Mouse (Mus musculus): Measurements from ENCODE around the gene Camkmt. TPM values are rescaled to one million over a fixed set of nuclear protein-coding genes. Genes with fewer than 3 reads are reported as not detected.

The Camkmt gene
- 2.3 TPM in 1 of 2 replicates, not detected in the other for total RNA-seq (2015; ENCODE audit: low replicate concordance)
- 1.5 and 2.8 TPM in 2 replicates for total RNA-seq (2017; ENCODE audit: low replicate concordance)

DNA sequence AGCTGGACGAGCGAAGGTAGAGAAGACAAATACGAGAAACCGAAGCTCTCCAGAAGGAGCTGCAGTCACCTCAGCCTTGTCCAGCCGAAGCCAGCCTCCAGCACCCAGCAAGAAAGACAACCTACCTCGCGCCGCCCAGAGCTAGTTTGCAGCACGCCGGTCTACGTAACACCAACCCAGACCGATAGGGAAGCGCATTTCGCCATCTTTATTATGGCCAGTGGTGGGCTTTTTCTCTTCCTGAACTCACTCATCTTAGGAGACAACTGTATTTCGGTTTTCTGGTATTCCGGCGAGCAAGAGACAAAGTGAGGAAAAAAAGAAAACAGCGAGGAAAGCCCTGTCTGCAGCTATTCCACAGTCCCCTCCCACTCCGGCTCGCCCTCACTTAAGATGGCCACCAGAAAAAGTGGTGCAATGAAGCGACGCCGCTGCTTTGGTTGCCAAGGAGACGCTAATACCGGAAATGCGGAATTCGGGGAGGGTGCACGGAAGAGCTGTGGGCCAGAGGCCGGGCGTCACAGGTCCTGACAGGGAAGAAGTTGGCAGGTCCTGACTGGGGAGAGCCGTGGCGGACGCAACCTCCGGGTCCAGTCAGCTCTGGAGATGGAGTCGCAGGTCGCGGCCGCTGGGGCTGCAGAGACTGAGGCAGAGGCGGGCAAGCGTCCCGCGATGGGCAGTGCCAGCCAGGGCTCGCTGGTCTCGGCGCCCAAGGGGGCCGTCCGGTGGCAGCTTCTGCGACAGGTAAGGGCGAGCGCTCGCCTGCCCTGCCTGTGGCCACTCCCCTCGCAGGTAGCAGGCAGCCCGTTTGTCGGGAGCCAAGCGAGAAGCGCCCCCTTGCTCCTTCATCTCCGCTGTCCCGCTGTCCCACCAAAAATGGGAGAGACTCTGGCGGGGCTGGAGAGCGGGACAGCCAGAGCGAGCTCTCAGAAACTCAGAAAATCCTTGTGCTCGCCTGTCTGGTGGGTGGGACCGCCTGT, at the start of gene Camkmt, which contains the start of gene Prepl:
TSS of gene Camkmt (plus strand) at position 433 of the 980 bp plus-strand sequence.
TSS of gene Prepl (minus strand) at position 122 of the 980 bp plus-strand sequence.
- peak; percentile 96 for ATAC-seq (replicated peaks; ENCODE audit: low FRiP score, poor library complexity, severe bottlenecking)

DNA sequence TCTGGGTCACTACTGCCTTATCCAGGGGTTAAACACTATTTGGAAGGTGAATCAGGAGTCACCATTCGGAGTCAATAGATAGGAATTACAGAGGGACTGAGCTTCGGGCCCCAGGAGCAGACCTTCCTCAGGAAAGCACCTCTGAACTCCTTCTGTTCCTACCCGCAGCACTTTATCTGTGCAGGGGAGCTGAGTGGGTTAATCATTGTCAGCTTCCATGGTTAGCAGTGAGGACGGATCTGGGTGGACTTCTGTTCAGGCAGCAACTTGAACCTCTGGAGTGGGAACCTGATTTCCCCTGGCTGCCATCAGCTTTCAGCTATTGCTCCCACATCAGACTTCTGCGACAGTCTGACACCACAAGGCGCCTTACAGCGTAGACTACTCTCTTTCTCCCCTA, 49.4 kb upstream of the Camkmt start:
- no peak for ATAC-seq (replicated peaks; ENCODE audit: low FRiP score, poor library complexity, severe bottlenecking)

DNA sequence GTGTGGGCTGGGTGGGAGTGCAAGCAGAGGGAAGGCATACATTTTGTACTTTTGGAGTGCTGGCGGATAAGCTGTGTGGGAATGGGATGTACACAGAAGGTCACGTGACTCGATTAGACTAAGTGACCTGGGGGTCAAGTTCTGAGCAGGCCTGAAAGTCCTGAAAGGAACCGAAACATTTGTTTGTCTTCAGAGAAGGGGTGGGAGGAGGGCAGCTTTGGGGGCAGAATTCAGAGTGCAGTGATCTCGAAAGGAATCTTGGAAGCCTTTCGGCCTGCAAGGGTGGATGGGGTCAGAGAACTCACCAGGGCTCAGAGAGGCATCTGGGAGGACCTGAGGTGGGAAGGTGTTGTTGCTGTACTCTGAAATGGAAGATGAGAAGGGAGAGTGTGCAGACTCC, 47.9 kb upstream of the Camkmt start:
- no peak for ATAC-seq (replicated peaks; ENCODE audit: low FRiP score, poor library complexity, severe bottlenecking)

DNA sequence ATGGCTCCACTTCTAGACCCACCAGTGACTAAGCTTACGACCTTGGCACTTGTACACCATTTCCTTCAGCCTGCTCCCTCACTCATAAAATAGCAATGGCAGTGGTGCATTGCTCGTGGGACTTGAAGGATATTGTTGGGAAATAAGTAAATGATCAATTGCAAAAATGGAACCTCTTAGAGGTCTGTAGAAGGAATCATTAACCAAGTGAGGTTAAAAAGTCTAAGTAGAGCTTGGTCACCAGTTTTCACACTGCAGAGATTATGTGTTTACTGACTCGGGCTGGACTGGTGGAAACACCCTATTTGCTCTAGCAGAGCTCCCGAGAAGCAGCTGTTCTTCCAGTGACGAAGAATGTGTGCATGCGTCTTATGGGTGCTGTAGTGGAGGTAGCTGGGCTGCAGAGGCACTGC, 46.9 kb upstream of the Camkmt start:
- ATAC-seq (replicated peaks; ENCODE audit: low FRiP score, poor library complexity, severe bottlenecking) = no peak

DNA sequence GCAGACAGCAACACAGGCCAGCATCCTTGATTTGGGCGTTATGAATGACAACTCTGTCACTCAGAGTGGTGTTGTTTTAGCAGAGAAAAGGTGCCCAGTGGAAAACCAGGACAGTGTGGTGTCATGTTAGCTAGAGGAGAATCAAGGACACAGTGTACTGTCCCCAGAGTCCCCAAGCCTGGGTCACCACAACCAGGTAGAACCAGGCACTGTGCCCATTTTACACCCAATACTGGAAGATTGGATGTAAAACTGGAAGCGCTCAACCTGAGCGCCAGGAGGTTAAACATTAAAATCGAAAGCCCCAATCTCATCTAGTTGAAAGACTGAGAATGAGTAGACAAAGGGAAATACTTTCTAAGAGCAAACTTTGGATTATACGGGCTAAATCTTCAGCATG, 45.9 kb upstream of the Camkmt start:
- no peak for ATAC-seq (replicated peaks; ENCODE audit: low FRiP score, poor library complexity, severe bottlenecking)

DNA sequence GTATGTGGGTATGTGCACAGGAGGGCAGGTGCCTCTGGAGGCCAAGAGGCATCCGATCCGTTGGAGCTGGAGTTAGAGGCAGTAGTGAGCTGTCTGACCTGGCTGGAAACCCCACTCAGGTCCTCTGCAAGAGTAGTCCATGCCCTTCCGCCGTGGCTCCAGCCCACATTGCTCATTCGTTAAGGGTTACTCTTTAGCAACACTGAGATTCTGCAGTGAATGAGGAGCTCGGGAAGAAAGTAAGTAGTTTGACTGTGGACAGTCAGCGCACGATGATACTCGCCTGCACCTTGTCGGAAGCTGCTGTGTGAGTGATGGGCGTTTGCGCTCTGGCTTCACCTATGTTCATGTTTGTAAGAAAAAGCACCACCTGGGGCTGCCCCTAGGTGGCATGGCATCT, 45.2 kb upstream of the Camkmt start:
- ATAC-seq (replicated peaks; ENCODE audit: low FRiP score, poor library complexity, severe bottlenecking) = 0 out of 2 replicates have a peak, but pooled peaks have one; percentile 24

DNA sequence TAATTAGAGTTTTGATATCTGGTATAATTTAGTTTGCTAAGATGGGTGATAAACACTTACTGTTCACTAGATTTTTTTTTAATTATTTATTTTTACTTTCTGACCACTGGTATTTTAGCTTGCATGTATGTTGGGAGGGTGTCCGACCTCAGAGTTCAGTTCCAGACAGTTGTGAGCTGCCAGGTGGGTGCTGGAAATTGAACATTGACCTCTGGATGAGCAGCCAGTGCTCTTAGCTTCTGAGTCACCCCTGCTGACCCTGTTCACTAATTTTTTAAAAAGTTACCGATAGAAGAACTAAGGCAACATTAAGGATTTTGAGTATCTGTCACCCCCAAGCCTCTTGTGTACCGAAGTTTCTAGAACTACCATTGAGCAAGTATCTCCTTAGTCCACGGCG, 42.0 kb upstream of the Camkmt start:
- no peak for ATAC-seq (replicated peaks; ENCODE audit: low FRiP score, poor library complexity, severe bottlenecking)

DNA sequence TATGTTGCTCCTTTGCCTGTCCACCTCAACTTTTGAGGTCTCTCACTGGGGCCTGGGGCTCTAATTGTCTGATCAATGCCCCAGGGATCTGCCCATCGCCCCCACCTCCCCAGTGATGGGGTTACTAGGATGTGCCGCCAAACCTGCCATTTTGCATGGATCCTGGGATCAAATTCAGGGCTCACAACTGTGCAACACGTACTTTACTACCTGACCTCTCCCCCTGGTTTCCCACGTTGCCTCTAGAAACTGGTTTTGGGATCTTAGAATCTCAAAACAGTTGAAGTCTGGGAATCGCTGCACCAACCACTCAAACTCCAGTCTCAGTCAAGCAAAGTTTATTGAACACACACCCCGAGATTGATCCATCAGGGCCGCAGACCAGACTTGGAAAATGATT, 32.1 kb upstream of the Camkmt start:
- no peak for ATAC-seq (replicated peaks; ENCODE audit: low FRiP score, poor library complexity, severe bottlenecking)

DNA sequence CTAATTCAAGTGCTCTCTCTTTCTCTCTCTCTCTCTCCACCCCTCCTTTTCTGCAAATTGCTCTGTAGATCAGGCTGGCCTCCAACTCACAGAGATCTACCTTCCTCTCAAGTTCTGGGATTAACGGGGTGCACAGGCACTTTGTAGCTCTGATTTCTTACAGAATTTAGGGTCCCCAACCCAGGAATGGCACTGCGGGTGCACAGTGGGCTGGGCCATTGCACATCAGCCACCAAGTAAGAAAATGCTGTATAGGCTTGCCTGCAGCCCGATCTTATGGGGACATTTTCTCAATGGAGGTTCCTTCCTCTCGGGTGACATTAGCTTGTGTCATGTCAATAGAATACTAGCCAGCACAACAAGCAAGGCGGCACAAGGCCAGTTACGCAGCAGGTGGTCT, 31.2 kb upstream of the Camkmt start:
- ATAC-seq (replicated peaks; ENCODE audit: low FRiP score, poor library complexity, severe bottlenecking) = no peak

DNA sequence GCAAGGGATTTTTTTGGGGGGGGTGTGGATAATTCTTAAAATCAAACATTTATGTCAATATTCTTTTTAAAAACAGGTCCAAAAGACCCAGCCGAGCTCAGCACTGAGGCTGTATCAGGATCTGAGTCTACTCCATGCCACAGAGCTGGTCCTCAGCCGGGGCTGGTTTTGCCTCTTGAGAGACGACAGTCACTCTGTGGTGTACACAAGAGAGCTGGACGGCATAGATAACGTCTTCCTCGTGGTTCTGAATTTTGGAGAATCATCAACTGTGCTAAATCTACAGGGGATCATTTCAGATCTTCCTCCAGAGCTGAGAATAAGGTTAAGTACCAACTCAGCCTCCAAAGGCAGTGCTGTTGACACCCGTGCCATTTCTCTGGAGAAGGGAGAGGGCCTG, 26.8 kb upstream of the Camkmt start:
- ATAC-seq (replicated peaks; ENCODE audit: low FRiP score, poor library complexity, severe bottlenecking) = no peak

DNA sequence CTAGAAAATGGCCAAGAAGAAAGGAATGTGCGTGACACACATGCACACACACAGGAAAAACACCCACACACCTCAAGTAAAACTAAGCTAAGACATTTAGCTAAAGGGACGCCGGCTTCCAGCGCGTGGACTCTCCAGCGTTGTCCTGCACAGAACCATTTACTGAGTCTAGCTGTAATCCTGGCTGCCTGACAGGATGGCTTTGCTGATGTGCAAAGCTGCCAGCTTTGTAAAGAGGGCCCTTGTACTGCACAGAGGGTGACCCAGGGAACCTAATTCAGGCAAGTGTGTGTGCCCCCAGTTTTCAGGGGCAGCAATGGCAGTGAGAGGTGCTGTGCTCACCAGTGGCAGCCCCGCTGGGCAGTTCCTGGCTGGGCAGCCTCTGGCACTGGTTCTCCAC, 23.0 kb upstream of the Camkmt start:
- ATAC-seq (replicated peaks; ENCODE audit: low FRiP score, poor library complexity, severe bottlenecking) = no peak

DNA sequence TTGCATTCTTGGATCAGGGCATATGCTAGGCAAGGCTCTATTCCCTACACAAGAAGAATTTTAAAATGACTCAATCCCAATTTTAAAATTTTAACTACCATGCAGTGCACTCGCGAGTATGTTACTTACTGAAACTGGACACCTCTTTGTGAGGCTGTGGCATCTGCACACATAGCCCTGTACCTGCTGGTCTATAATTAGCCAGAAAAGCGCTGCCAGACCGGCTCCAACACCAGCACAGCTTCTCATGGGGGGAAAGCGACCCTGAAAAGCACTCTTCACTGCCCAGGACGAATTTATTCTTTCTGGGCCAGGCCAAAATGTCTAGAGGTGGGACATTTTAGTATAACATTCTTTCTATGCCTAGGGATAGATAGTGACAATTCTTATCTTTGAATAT, 19.7 kb upstream of the Camkmt start:
- ATAC-seq (replicated peaks; ENCODE audit: low FRiP score, poor library complexity, severe bottlenecking) = no peak

DNA sequence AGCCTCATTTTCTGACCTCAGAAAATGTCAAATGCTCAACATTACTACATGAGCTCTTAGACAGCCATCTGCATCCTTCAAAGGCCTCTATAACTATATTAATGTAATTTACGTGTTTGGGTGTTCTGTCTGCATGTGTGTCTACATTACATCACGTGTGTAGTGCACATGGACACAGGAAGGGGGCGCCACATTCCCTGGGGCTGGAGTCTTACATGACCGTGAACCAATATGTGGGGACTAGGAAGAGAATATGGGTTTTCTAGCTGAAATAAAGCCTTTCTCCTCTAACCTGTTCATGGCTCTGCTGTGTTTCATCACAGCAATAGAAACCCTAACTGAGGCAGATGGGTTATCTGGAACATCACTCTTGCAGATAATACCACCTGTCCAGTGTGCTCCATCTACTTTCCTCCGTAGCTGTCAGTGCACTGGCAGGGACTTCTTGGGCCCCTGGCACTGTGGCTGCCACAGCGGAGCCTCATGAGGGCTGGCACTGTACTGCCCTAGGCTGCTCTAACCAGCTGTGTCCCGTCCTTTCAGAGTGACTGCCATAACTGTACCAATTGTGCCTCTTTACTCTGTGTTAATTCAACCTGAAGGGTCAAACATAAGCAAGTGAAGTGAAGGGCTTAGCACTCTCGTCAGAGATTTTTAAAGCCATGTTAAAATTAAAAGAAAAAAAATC, 19.1 kb upstream of the Camkmt start:
- no peak for ATAC-seq (replicated peaks; ENCODE audit: low FRiP score, poor library complexity, severe bottlenecking)

DNA sequence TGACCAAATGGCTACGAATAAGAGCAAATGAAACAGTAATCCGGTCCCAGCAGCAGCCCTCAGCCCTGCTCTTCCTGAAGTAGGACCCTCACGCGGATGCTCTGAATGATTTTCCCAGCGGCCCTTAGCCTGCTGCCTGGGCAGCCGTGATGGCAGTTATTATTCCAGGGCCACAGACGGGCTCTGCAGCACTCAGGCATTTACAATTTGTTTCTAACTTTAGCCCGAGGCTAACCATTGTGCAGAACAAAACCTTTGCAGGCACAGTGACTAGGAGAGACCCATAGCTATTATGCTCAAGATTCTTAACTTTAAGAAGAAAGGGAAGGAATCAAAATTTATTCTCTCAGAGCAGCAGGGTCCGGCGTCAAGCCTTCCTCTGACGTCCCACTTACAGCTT, 18.0 kb upstream of the Camkmt start:
- no peak for ATAC-seq (replicated peaks; ENCODE audit: low FRiP score, poor library complexity, severe bottlenecking)

DNA sequence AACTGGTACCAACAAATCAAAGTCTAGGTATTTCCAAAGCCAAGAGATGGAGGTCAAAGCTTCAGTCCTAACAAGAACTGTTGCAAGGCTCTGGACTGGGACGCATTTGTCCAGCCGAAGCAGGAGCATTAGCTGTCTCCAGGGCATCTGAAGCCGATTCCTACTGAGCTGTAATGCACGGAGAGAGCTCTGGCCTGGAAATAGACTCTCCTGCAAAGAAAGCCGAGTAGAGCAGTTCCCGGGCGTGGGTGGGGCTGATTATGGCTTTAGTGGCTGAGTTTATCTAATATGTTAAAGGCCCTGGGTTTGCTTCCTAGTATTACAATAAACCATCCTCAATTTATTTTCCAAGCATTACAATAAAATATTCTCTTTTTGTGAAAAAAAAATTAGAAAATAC, 17.1 kb upstream of the Camkmt start:
- ATAC-seq (replicated peaks; ENCODE audit: low FRiP score, poor library complexity, severe bottlenecking) = no peak

DNA sequence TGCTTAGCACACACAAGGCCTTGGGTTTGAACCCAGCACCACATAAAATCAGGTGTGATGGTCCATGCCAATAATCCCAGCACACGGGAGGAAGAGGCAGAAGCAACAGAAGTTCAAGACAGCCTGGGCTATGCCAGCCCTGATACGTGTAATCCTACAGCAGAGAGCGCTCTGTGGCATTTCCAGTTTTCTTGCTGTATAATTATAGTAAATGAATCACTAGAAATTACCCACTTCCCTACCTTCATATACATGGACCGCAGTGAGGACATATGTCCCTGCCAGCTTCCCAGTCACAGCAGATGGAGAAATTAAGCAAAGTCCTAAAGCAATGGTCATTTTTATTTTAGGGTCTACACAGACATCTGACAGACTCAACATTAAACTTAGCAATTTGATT, 16.3 kb upstream of the Camkmt start:
- no peak for ATAC-seq (replicated peaks; ENCODE audit: low FRiP score, poor library complexity, severe bottlenecking)

DNA sequence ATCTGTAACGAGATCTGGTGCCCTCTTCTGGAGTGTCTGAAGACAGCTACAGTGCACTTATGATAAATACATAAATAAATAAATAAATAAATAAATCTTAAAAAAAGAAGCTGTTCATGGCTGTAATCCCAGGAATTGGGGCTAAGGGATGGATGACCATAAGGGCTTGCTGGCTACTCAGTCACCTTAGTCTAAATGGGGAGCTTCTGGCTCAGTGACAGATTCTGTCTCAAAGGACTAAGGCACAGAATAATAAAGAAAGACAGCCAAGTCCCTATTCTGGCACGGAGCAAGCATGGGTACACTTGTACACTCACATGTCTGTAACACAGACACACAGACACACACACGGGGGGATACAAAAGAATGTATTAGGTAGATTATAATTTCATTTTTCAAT, 11.1 kb upstream of the Camkmt start:
- ATAC-seq (replicated peaks; ENCODE audit: low FRiP score, poor library complexity, severe bottlenecking) = no peak

DNA sequence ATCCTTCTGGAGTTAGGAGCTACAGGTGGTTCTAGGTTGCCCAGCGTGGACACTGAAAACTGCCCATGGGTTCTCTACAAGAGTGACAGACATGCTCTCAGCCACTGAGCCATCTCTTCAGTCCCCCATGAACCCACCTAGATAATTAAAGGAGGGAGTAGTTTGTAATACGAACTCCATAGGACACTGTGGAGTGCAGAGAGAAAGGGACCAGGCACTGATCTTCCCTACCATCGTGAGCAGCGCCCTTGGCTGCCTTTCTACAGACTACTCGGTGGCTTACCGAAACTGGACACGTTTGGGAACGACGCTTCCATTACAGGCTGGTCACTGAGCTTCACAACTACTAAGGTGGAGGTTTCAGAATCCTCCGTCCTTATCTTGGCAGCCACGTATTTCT, 9.6 kb upstream of the Camkmt start:
- no peak for ATAC-seq (replicated peaks; ENCODE audit: low FRiP score, poor library complexity, severe bottlenecking)

DNA sequence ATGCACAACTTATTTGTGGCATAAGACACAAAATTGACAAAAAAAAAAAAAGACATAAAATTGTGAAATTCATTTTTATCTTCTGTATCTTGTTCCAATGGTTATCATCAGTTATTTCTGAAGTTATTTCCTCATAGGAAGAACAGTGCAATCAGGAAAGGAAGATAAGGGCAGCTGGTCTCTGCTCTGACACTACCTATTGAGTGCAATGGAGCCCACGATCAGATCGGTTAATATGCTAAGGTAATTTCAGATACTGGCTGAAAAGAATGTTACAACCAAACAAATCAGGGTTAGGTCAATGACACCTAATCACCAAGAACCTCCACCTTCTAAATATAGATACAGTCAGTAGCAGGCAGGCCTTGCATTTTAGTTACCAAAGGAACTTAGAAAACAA, 5.0 kb upstream of the Camkmt start:
- no peak for ATAC-seq (replicated peaks; ENCODE audit: low FRiP score, poor library complexity, severe bottlenecking)

DNA sequence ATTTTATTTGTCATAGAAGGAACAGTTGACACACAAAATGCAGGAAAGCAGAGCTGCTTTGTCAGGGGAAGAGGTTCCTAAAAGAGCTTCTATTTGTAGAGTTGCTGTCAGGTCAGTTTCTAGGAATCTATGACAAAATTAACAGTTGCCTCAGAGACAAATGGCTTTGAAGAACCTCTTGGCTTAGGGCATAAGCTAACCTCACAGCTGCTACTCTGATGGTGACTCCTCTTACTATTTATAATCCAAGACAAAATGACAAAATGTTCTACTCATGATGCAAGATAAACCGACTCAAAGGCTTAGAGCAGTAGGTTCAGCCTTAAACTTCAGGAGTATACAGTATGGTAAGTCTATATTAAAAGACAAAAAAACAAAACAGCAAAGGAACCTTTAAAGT, 3.9 kb upstream of the Camkmt start:
- no peak for ATAC-seq (replicated peaks; ENCODE audit: low FRiP score, poor library complexity, severe bottlenecking)

DNA sequence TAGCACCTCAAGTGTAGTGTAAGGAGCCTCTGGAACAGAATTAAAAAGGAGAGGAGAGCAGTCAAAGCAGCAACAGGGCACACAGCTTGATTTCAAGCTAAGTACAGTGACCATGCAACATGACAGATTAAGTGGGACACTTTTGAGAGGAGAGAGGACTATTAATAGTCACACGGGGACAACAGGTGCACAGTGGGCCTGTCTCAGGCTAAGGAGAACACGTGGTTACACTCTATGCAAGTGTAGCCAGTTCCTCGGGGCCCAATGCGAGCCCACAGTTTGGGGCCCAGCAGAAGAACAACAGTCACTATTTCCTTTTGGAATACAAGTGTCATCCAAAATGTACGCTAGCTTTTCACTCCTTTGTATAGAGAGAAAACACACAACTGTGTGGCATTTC, 2.8 kb upstream of the Camkmt start:
- no peak for ATAC-seq (replicated peaks; ENCODE audit: low FRiP score, poor library complexity, severe bottlenecking)

All from erythroblast, adult 5-6 weeks (primary cell).